In genomic region chr14:101733542-101734303, GRCm38 (mm10) we compare ENCODE assay signal across 23 mouse cellular contexts. TPM values are rescaled to one million over a fixed set of nuclear protein-coding genes. Genes with fewer than 3 reads are reported as not detected.
DNase-seq lines count a peak whose midpoint lies in the region; ATAC-seq lines count a peak whose summit lies in the region.
"Had no signal": no experiment of that assay in that cellular context is flagged by ENCODE, and none has a peak within 500 bp of the region (broad histone marks: within the 10 kb centered on the region; RNA-seq: fewer than 3 reads in every experiment).

No protein-coding gene starts in this region.

- no peak overlapping the region for H3K9ac ChIP-seq in heart, embryonic 14.5 days (ENCODE audit: low read length)
- H3K9ac ChIP-seq in neural tube, embryonic 13.5 days: no peak overlapping the region
- H3K9ac ChIP-seq: heart, embryonic 15.5 days; hindbrain, embryonic 13.5 days; limb, embryonic 15.5 days; midbrain, embryonic 13.5 days had no signal

- no peaks in the 10 kb centered on the region for H3K27me3 ChIP-seq in heart, embryonic 14.5 days (ENCODE audit: control insufficient read depth, insufficient read depth, low read length)
- peaks cover 36% of the 10 kb centered on the region for H3K27me3 ChIP-seq in neural tube, embryonic 13.5 days
- H3K27me3 ChIP-seq: Patski had no signal

- H3K9me3 ChIP-seq in heart, embryonic 14.5 days (ENCODE audit: control insufficient read depth, low read length): no peaks in the 10 kb centered on the region
- no peaks in the 10 kb centered on the region for H3K9me3 ChIP-seq in neural tube, embryonic 13.5 days
- H3K9me3 ChIP-seq: heart, embryonic 15.5 days; hindbrain, embryonic 13.5 days; limb, embryonic 15.5 days; midbrain, embryonic 13.5 days had no signal

- no peak for ATAC-seq in heart, embryonic 14.5 days (ENCODE audit: insufficient number of reproducible peaks, insufficient read depth, low FRiP score, low read depth)
- peak; percentile 36; the same call in 1 of the 2 replicates for ATAC-seq in neural tube, embryonic 13.5 days (ENCODE audit: low read depth)
- ATAC-seq in megakaryocyte progenitor cell, adult 5-6 weeks (replicated peaks; ENCODE audit: poor library complexity): no peak
- ATAC-seq: forebrain, embryonic 14.5 days; intestine, embryonic 16.5 days; midbrain, embryonic 13.5 days; Patski had no signal

- H3K4me2 ChIP-seq in heart, embryonic 14.5 days (ENCODE audit: low read length): peak overlapping the region; percentile 21; the same call in 1 of the 2 replicates
- no peak overlapping the region for H3K4me2 ChIP-seq in neural tube, embryonic 13.5 days
- H3K4me2 ChIP-seq: heart, embryonic 15.5 days; hindbrain, embryonic 13.5 days; limb, embryonic 15.5 days; midbrain, embryonic 13.5 days had no signal

- H3K27ac ChIP-seq in heart, embryonic 14.5 days (replicated peaks in 1 of 2; ENCODE audit: control insufficient read depth in 1 of 2, insufficient read depth in 1 of 2, low read depth in 2 of 2, low read length in 2 of 2): no peak overlapping the region
- no peak overlapping the region for H3K27ac ChIP-seq in neural tube, embryonic 13.5 days (replicated peaks)
- H3K27ac ChIP-seq: heart, embryonic 15.5 days; hindbrain, embryonic 13.5 days; limb, embryonic 15.5 days; midbrain, embryonic 13.5 days had no signal

- no peaks in the 10 kb centered on the region for H3K36me3 ChIP-seq in heart, embryonic 14.5 days (ENCODE audit: control insufficient read depth, insufficient read depth, low read length)
- no peaks in the 10 kb centered on the region for H3K36me3 ChIP-seq in neural tube, embryonic 13.5 days
- H3K36me3 ChIP-seq: heart, embryonic 15.5 days; hindbrain, embryonic 13.5 days; limb, embryonic 15.5 days; midbrain, embryonic 13.5 days had no signal

- 25% methylated on average over 10 of the region's 10 CpGs for WGBS in heart, embryonic 14.5 days
- WGBS in neural tube, embryonic 13.5 days: 30% methylated on average over 10 of the region's 10 CpGs

- no peak for DNase-seq in heart, adult 8-10 months (ENCODE audit: low spot score)
- DNase-seq in neural tube, embryonic 10.5 days (ENCODE audit: extremely low spot score, low spot score): no peak
- DNase-seq in ZHBTc4 (ENCODE audit: low read depth, low spot score): peak; percentile 36
- peak; percentile 14 for DNase-seq in retina, postnatal 1 day
- no peak for DNase-seq in right cerebral cortex, postnatal 10 days (ENCODE audit: low spot score in 2 of 2)
- DNase-seq: adrenal gland, adult 2 months; cerebellum, adult 11-12 months; lung, adult 2 months; lung, postnatal 4 days; thymus, adult 2 months had no signal

- H3K4me3 ChIP-seq in heart, embryonic 14.5 days (ENCODE audit: control insufficient read depth in 1 of 2, insufficient read depth in 1 of 2, low read depth in 1 of 2, low read length in 2 of 2): no peak overlapping the region
- no peak overlapping the region for H3K4me3 ChIP-seq in neural tube, embryonic 13.5 days
- H3K4me3 ChIP-seq: heart, embryonic 15.5 days; hindbrain, embryonic 13.5 days; limb, embryonic 15.5 days; midbrain, embryonic 13.5 days had no signal

- H3K4me1 ChIP-seq in heart, embryonic 14.5 days (ENCODE audit: control insufficient read depth in 2 of 2, insufficient read depth in 2 of 2, low read length in 2 of 2): peaks cover 6 to 7% of the 10 kb centered on the region in 2 experiments; a peak in 3 of 4 replicates
- H3K4me1 ChIP-seq in neural tube, embryonic 13.5 days (replicated peaks): peaks cover 21% of the 10 kb centered on the region

RNA-seq across cellular contexts. Expression of gene Lmo7, which starts 4.0 kb away (rescaled TPM):
- 241 and 275 TPM in 2 replicates for polyA plus RNA-seq in heart, embryonic 14.5 days (2014; fragmentation: Nextera tagmentation; extraction: Ambion mirVana)
- total RNA-seq in heart, adult 8-10 months (2022): 100 to 1,000 TPM; 393 to 433 (median 398) TPM
- 0.98 and 1.8 TPM in 2 replicates for polyA plus RNA-seq in neural tube, embryonic 13.5 days (2015; fragmentation: Nextera tagmentation; extraction: Ambion mirVana)
- total RNA-seq in megakaryocyte progenitor cell, adult 5-6 weeks (2015): 0.44 TPM in 1 of 2 replicates, not detected in the other
- 0.10 and 0.54 TPM in 2 replicates for total RNA-seq in megakaryocyte progenitor cell, adult 5-6 weeks (2017)

RNA-seq across cellular contexts. Expression of gene Gm9922, which starts 4.1 kb away (rescaled TPM):
- polyA plus RNA-seq in heart, embryonic 14.5 days (2014; fragmentation: Nextera tagmentation; extraction: Ambion mirVana): 3.8 and 5.3 TPM in 2 replicates
- total RNA-seq in heart, adult 8-10 months (2022): 1 to 10 TPM in 1 of 4 experiments, under 1 TPM in 2, not detected in 1; 0.72 to 2.0 (median 0.98) TPM
- not detected in 2 replicates for polyA plus RNA-seq in neural tube, embryonic 13.5 days (2015; fragmentation: Nextera tagmentation; extraction: Ambion mirVana)
- not detected in 2 replicates for total RNA-seq in megakaryocyte progenitor cell, adult 5-6 weeks (2015)
- total RNA-seq in megakaryocyte progenitor cell, adult 5-6 weeks (2017): not detected in 2 replicates
- total RNA-seq: gastrocnemius, adult 18-20 months; left cerebral cortex, postnatal 14 days had no signal
- polyA plus RNA-seq: forebrain, embryonic 14.5 days; hindbrain, embryonic 13.5 days; midbrain, embryonic 13.5 days; neural tube, embryonic 11.5 days had no signal

Comparison
In these comparisons a context has a peak if more than half of its experiments do, and no peak if none do; other contexts are left out.
1. DNase-seq: peak in ZHBTc4 (single experiment) and retina, postnatal 1 day (single experiment); none in heart, adult 8-10 months (single experiment), neural tube, embryonic 10.5 days (single experiment) and right cerebral cortex, postnatal 10 days (0 of 2).
2. RNA of gene Lmo7, which starts 4.0 kb away (total RNA-seq): 393 to 433 TPM in heart, adult 8-10 months; 0.10 to 0.54 TPM in megakaryocyte progenitor cell, adult 5-6 weeks; every median in the first group is over 100 times any median in the second.